Mouse (Mus musculus) duodenum, adult 2 months (tissue): Measurements from ENCODE around the gene Gm6337. TPM values are rescaled to one million over a fixed set of nuclear protein-coding genes. Genes with fewer than 3 reads are reported as not detected.

Experiments used
- polyA plus RNA-seq: library from polyadenylated mRNA; depleted of rRNA; stranded (reverse); fragments of >200 nt; gene quantifications from 2 replicates; pipeline ENCODE4 v1.2.3, GENCODE M21; 2012; ENCODE audit warnings: low replicate concordance; rRNA removed

Gm6337 gene
- polyA plus RNA-seq, result not detected in 2 replicates

DNA sequence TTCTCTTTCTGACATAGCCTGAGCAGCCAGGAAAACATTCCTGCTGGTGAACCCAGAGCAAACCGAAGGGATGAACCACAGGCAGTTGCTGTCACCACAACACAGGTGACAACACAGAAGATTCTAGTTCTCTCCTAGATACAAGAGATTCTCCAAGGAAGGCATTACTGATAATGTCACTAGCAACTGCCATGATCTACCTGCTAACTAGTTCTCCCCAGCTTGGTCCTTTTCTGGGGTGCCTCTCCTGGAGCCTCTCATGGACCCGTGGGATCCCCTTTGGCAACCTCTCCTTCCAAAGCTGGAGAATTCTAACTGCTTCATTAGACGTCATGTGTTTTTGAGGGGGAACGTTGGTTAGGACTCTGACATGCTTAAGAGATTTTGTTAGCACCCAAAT lies at the start of gene Gm6337:
Gene Gm6337, minus strand, starts transcription at position 101 of the 400 bp plus-strand sequence.

DNA sequence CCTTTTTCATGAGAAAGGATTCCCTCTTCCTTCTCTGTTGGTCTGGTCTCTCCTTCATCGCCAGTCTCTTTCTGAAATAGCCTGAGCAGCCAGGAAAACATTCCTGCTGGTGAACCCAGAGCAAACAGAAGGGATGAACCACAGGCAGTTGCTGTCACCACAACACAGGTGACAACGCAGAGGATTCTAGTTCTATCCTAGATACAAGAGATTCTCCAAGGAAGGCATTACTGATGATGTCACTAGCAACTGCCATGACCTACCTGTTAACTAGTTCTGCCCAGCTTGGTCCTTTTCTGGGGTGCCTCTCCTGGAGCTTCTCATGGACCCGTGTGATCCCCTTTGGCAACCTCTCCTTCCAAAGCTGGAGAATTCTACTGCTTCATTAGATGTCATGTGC lies 35.8 kb upstream of the Gm6337 start, which contains the start of gene Gm8206:
Gene Gm8206, minus strand, starts transcription at position 101 of the 400 bp plus-strand sequence.

Other genes with a start within 250 kb of the Gm6337 start
- not detected in 2 replicates for gene Gm3424, start 227.9 kb downstream of the Gm6337 start, polyA plus RNA-seq
- not detected in 2 replicates for gene Gm8237, start 177.9 kb downstream of the Gm6337 start, polyA plus RNA-seq
- gene Gm3248, start 96.5 kb downstream of the Gm6337 start, polyA plus RNA-seq, result not detected in 2 replicates
- gene Gm3453, start 79.1 kb downstream of the Gm6337 start, polyA plus RNA-seq, result not detected in 2 replicates
- not detected in 2 replicates for gene Gm8206, start 35.7 kb upstream of the Gm6337 start, polyA plus RNA-seq
- gene Gm3468, start 50.4 kb upstream of the Gm6337 start, polyA plus RNA-seq, result not detected in 2 replicates
- gene Gm3476, start 67.5 kb upstream of the Gm6337 start, polyA plus RNA-seq, result not detected in 2 replicates
- gene Gm21560, start 161.0 kb upstream of the Gm6337 start, polyA plus RNA-seq, result not detected in 2 replicates
- gene Gm3411, start 229.0 kb upstream of the Gm6337 start, polyA plus RNA-seq, result 0.21 TPM in 1 of 2 replicates, not detected in the other
- not detected in 2 replicates for gene Gm21103, start 246.6 kb upstream of the Gm6337 start, polyA plus RNA-seq